Mouse (Mus musculus) midbrain, embryonic 10.5 days (tissue): Measurements from ENCODE around the gene Kcnj10. TPM values are rescaled to one million over a fixed set of nuclear protein-coding genes. Genes with fewer than 3 reads are reported as not detected.
A peak's percentile ranks its signal among the peaks of the same experiment; 100 is the strongest.

Experiments
- DNase-seq: peaks from one replicate; pipeline ENCODE4 v3.0.0-alpha.2; 2017; ENCODE audit warnings: low spot score
- H3K27ac ChIP-seq: fragments of 300-500 bp; sonication (generic); replicated peaks from 2 replicates; pipeline ENCODE4 v1.5.1; 2016; ENCODE audit warnings: mild to moderate bottlenecking
- H3K27me3 ChIP-seq: fragments of 300-500 bp; sonication (generic); 2 replicates; pipeline ENCODE4 v1.6.1; 2016; ENCODE audit warnings: low read depth, mild to moderate bottlenecking; ENCODE audit not compliant: poor library complexity, severe bottlenecking
- H3K36me3 ChIP-seq: fragments of 300-500 bp; sonication (generic); 2 replicates; pipeline ENCODE4 v1.6.1; 2016; ENCODE audit warnings: mild to moderate bottlenecking, moderate library complexity
- H3K4me1 ChIP-seq: fragments of 300-500 bp; sonication (generic); 2 replicates; pipeline ENCODE4 v1.6.1; 2016
- H3K4me3 ChIP-seq: fragments of 300-500 bp; sonication (generic); 2 replicates; pipeline ENCODE4 v1.5.1; 2016; ENCODE audit warnings: mild to moderate bottlenecking, moderate library complexity
- H3K9me3 ChIP-seq: fragments of 300-500 bp; sonication (generic); replicated peaks from 2 replicates; pipeline ENCODE4 v1.6.1; 2016; ENCODE audit warnings: mild to moderate bottlenecking
- WGBS: fragments of 180-500 bp; shearing (Covaris S2); methylation state at CpG from one replicate; pipeline ENCODE4 v1.1.7; 2016; 5-methylcytosine and 5-hydroxymethylcytosine counted together
- polyA plus RNA-seq: library from polyadenylated mRNA; unstranded; fragments of >200 nt; fragmentation: Nextera tagmentation; extraction: Ambion mirVana; gene quantifications from 2 replicates; pipeline ENCODE4 v1.2.1, GENCODE M21; 2016

Gene Kcnj10
- polyA plus RNA-seq, 1 experiment from 2014 or later = 0.46 TPM

GRCm38 (mm10) chr1:172314911-172315310, 26.1 kb upstream of the Kcnj10 start:
- no peak for DNase-seq
- 79% methylated on average over 3 of the region's 3 CpGs for WGBS
- peaks cover 81% of the 10 kb centered on the region for H3K4me1 ChIP-seq

GRCm38 (mm10) chr1:172317431-172317830, 23.6 kb upstream of the Kcnj10 start:
- WGBS = 57% methylated on average over 18 of the region's 18 CpGs
- Histone ChIP-seq H3K9me3 (no peaks in the 10 kb centered on the region), H3K36me3 (peaks cover 43% of the 10 kb centered on the region), H3K27me3 (peaks cover 67% of the 10 kb centered on the region), H3K4me3 (no peak overlapping the region), H3K4me1 (peaks cover 69% of the 10 kb centered on the region), H3K27ac (peak overlapping the region; percentile 70)
- DNase-seq = no peak

More at GRCm38 (mm10) chr1:172314911-172315310, 26.1 kb upstream of the Kcnj10 start:
- Histone ChIP-seq H3K27ac (peak overlapping the region; percentile 71), H3K27me3 (peaks cover 60% of the 10 kb centered on the region), H3K9me3 (no peaks in the 10 kb centered on the region), H3K4me3 (no peak overlapping the region), H3K36me3 (peaks cover 40% of the 10 kb centered on the region)

- H3K36me3 ChIP-seq = peaks cover 43% of the 10 kb centered on the region
- H3K27me3 ChIP-seq = peaks cover 70% of the 10 kb centered on the region
- no peaks in the 10 kb centered on the region for H3K9me3 ChIP-seq
- peaks cover 69% of the 10 kb centered on the region for H3K4me1 ChIP-seq
- DNase-seq = no peak
- no peak overlapping the region for H3K4me3 ChIP-seq
- H3K27ac ChIP-seq = peak overlapping the region; percentile 70; the same call in 1 of the 2 replicates
- WGBS = 44% methylated on average over 15 of the region's 15 CpGs
These were observed 23.1 kb upstream of the Kcnj10 start for GRCm38 (mm10) chr1:172317946-172318345.

- WGBS = 80% methylated on average over 19 of the region's 19 CpGs
- H3K4me1 ChIP-seq = peaks cover 69% of the 10 kb centered on the region
- H3K36me3 ChIP-seq = peaks cover 43% of the 10 kb centered on the region
- no peaks in the 10 kb centered on the region for H3K9me3 ChIP-seq
- peaks cover 69% of the 10 kb centered on the region for H3K27me3 ChIP-seq
- H3K27ac ChIP-seq = peak overlapping the region; percentile 70
- no peak for DNase-seq
- H3K4me3 ChIP-seq = no peak overlapping the region
These were observed 22.5 kb upstream of the Kcnj10 start for GRCm38 (mm10) chr1:172318424-172319035.

GRCm38 (mm10) chr1:172319346-172319745, 21.7 kb upstream of the Kcnj10 start:
- WGBS = 85% methylated on average over 7 of the region's 7 CpGs
- peak overlapping the region; percentile 70 for H3K27ac ChIP-seq

GRCm38 (mm10) chr1:172319921-172320411, 21.0 kb upstream of the Kcnj10 start:
- Histone ChIP-seq H3K9me3 (no peaks in the 10 kb centered on the region), H3K36me3 (peaks cover 43% of the 10 kb centered on the region), H3K27ac (peak overlapping the region; percentile 29), H3K4me3 (no peak overlapping the region), H3K27me3 (peaks cover 69% of the 10 kb centered on the region), H3K4me1 (peaks cover 66% of the 10 kb centered on the region)
- DNase-seq = no peak
- WGBS = 45% methylated on average over 5 of the region's 5 CpGs

More at GRCm38 (mm10) chr1:172319346-172319745, 21.7 kb upstream of the Kcnj10 start:
- peaks cover 43% of the 10 kb centered on the region for H3K36me3 ChIP-seq
- no peaks in the 10 kb centered on the region for H3K9me3 ChIP-seq
- peaks cover 69% of the 10 kb centered on the region for H3K4me1 ChIP-seq
- no peak overlapping the region for H3K4me3 ChIP-seq
- H3K27me3 ChIP-seq = peaks cover 68% of the 10 kb centered on the region
- no peak for DNase-seq

- Histone ChIP-seq H3K27ac (peak overlapping the region; percentile 49), H3K9me3 (no peaks in the 10 kb centered on the region), H3K4me1 (peaks cover 64% of the 10 kb centered on the region), H3K27me3 (peaks cover 85% of the 10 kb centered on the region), H3K4me3 (no peak overlapping the region), H3K36me3 (peaks cover 25% of the 10 kb centered on the region)
- no peak for DNase-seq
- WGBS = 45% methylated on average over 13 of the region's 13 CpGs
These were observed 18.3 kb upstream of the Kcnj10 start for GRCm38 (mm10) chr1:172322725-172323124.

GRCm38 (mm10) chr1:172323298-172323697, 17.7 kb upstream of the Kcnj10 start:
- H3K36me3 ChIP-seq = peaks cover 19% of the 10 kb centered on the region

GRCm38 (mm10) chr1:172323801-172324359, 17.1 kb upstream of the Kcnj10 start:
- Histone ChIP-seq H3K27me3 (peaks cover 85% of the 10 kb centered on the region), H3K36me3 (peaks cover 13% of the 10 kb centered on the region), H3K9me3 (no peaks in the 10 kb centered on the region), H3K4me1 (peaks cover 59% of the 10 kb centered on the region), H3K4me3 (no peak overlapping the region), H3K27ac (peak overlapping the region; percentile 52)
- WGBS = 46% methylated on average over 6 of the region's 6 CpGs
- DNase-seq = no peak

More at GRCm38 (mm10) chr1:172323298-172323697, 17.7 kb upstream of the Kcnj10 start:
- H3K4me1 ChIP-seq = peaks cover 58% of the 10 kb centered on the region
- H3K27ac ChIP-seq = no peak overlapping the region; the same call in 1 of the 2 replicates
- WGBS = 15% methylated on average over 5 of the region's 5 CpGs
- no peaks in the 10 kb centered on the region for H3K9me3 ChIP-seq
- no peak for DNase-seq
- H3K27me3 ChIP-seq = peaks cover 85% of the 10 kb centered on the region
- no peak overlapping the region for H3K4me3 ChIP-seq

- DNase-seq = peak; percentile 78
- Histone ChIP-seq H3K27ac (peak overlapping the region; percentile 52; the same call in 1 of the 2 replicates), H3K36me3 (peaks cover 5% of the 10 kb centered on the region; the same call in 1 of the 2 replicates), H3K9me3 (no peaks in the 10 kb centered on the region), H3K4me3 (no peak overlapping the region), H3K27me3 (peaks cover 90% of the 10 kb centered on the region), H3K4me1 (peaks cover 59% of the 10 kb centered on the region)
- 7% methylated on average over 7 of the region's 7 CpGs for WGBS
These were observed 16.3 kb upstream of the Kcnj10 start for GRCm38 (mm10) chr1:172324725-172325124.

- peak; percentile 70 for DNase-seq
- peak overlapping the region; percentile 59 for H3K4me3 ChIP-seq
- WGBS = 22% methylated on average over 94 of the region's 94 CpGs
- peak overlapping the region; percentile 50; the same call in 1 of the 2 replicates for H3K27ac ChIP-seq
- peaks cover 97% of the 10 kb centered on the region for H3K27me3 ChIP-seq
- H3K36me3 ChIP-seq = no peaks in the 10 kb centered on the region
- H3K9me3 ChIP-seq = no peaks in the 10 kb centered on the region
- peaks cover 54% of the 10 kb centered on the region for H3K4me1 ChIP-seq
These were observed 15.1 kb upstream of the Kcnj10 start for GRCm38 (mm10) chr1:172325680-172326535.

GRCm38 (mm10) chr1:172326684-172327083, 14.3 kb upstream of the Kcnj10 start:
- H3K4me3 ChIP-seq = peak overlapping the region; percentile 59
- WGBS = 60% methylated on average over 11 of the region's 11 CpGs
- peaks cover 97% of the 10 kb centered on the region for H3K27me3 ChIP-seq
- H3K36me3 ChIP-seq = no peaks in the 10 kb centered on the region
- no peaks in the 10 kb centered on the region for H3K9me3 ChIP-seq
- peaks cover 54% of the 10 kb centered on the region for H3K4me1 ChIP-seq
- DNase-seq = no peak
- no peak overlapping the region; the same call in 1 of the 2 replicates for H3K27ac ChIP-seq
